Mouse (Mus musculus) olfactory bulb, adult 2 months (tissue): ENCODE data around the gene Celsr2. TPM values are rescaled to one million over a fixed set of nuclear protein-coding genes. Genes with fewer than 3 reads are reported as not detected.

Experiments
- H3K27ac ChIP-seq: fragments of 200-500 bp; 2 replicates; pipeline ENCODE4 v1.5.1; 2012; ENCODE audit warnings: low read depth, low read length; ENCODE audit not compliant: insufficient read depth
- H3K4me1 ChIP-seq: fragments of 200-500 bp; 2 replicates; pipeline ENCODE4 v1.6.1; 2012; ENCODE audit warnings: low read length; ENCODE audit not compliant: control insufficient read depth, insufficient read depth
- H3K4me3 ChIP-seq: fragments of 200-500 bp; 2 replicates; pipeline ENCODE4 v1.5.1; 2012; ENCODE audit warnings: mild to moderate bottlenecking, low read depth, low read length, moderate library complexity; ENCODE audit not compliant: insufficient read depth
- CTCF ChIP-seq: fragments of 200-500 bp; IDR thresholded peaks from 2 replicates; pipeline ENCODE4 v1.5.1; 2012; ENCODE audit warnings: low read depth, mild to moderate bottlenecking, low read length, moderate library complexity; ENCODE audit not compliant: insufficient read depth
- POLR2A ChIP-seq: fragments of 200-500 bp; IDR thresholded peaks from 2 replicates; pipeline ENCODE4 v1.6.1; 2012; ENCODE audit warnings: mild to moderate bottlenecking, low read depth, low read length, moderate library complexity; ENCODE audit not compliant: insufficient read depth
- WGBS: fragments of 180-500 bp; shearing (Covaris S2); methylation state at CpG from one replicate; pipeline ENCODE4 v1.1.7; 2018; 5-methylcytosine and 5-hydroxymethylcytosine counted together
- polyA plus RNA-seq: library from polyadenylated mRNA; stranded (reverse); fragments of >200 nt; gene quantifications from 2 replicates; pipeline ENCODE4 v1.2.4, GENCODE M21; 2012; ENCODE audit warnings: low replicate concordance; ENCODE audit not compliant: missing spikeins, insufficient read depth, insufficient read length

Celsr2 gene
- polyA plus RNA-seq, 1 experiment, result not detected

DNA sequence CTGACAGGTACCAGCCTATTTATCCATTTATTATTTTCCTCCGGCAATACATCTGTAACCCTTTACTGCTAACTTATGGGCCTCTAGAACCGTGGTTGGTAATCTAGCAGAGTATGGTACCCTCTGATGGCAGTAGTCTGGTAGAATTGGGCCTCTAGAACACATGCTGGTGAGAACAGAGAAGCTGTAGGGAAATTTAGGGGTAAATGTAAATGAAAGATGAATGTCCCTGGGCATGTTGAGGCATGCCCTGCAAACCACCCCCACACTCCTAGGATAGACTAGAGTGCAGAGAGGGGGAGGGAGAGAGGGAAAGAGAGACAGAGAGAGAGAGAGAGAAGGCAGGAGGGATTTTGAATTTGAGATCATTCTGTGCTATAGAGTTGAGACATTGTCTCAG lies 30.9 kb downstream of the Celsr2 start:
- H3K4me3 ChIP-seq, result no peak overlapping the region
- peaks cover 6% of the 10 kb centered on the region for H3K4me1 ChIP-seq
- 34% methylated on average over 2 of the region's 2 CpGs for WGBS

DNA sequence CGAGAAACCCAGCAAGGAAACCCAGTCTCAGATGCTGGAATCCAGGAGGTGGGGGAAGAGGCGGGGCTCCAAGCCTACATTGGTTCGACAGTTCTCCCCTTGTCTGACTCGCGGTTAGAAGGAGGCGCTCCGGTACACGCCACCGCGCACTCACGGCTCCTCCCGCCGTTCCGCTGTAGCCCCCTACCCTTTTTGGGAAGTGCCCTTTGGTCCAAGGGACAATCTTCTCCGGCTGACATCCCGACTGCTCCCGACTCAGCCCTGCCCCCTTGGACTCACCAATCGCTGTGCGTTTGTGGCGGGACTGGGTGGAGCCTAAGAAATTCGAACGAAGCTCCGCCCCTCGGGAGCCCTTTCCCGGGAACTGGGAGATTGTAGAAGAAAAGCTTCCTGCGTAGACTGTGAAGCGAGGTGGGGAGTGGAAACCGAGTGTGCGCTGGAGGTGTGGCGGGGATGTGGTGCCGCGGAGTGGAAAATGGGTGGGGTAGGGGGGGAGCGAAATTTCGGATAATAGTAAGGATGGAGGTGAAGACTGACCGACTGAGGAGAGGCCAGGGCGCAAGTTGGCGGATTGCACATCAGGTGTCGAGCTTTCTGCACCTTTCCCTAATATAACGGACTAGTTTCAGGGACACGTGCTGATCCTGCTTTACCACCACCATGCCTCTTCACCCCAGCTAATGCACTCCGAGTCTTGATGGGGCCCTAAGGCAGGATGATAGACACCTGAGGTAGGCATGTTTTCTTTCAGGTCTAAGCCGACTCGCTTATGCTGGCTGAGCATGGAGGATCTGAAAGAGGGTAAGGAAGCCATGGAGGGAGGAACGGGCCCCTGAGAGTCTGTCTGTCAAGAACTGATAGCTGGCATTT lies 31.6 kb downstream of the Celsr2 start, which contains the start of gene Psrc1:
Psrc1 (plus strand) TSS at position 355 of the 870 bp plus-strand sequence.
- H3K27ac ChIP-seq, result no peak within 1 kb of the TSS
- TF ChIP-seq CTCF, result no peak
- TF ChIP-seq POLR2A, result no peak
- 2% methylated on average over 44 of the region's 44 CpGs for WGBS
- H3K4me3 ChIP-seq, result peak within 1 kb of the TSS; percentile 85
- peaks cover 5% of the 10 kb centered on the region for H3K4me1 ChIP-seq

More for the DNA sequence above, 30.9 kb downstream of the Celsr2 start:
- TF ChIP-seq CTCF, result no peak
- TF ChIP-seq POLR2A, result no peak
- H3K27ac ChIP-seq, result no peak overlapping the region

DNA sequence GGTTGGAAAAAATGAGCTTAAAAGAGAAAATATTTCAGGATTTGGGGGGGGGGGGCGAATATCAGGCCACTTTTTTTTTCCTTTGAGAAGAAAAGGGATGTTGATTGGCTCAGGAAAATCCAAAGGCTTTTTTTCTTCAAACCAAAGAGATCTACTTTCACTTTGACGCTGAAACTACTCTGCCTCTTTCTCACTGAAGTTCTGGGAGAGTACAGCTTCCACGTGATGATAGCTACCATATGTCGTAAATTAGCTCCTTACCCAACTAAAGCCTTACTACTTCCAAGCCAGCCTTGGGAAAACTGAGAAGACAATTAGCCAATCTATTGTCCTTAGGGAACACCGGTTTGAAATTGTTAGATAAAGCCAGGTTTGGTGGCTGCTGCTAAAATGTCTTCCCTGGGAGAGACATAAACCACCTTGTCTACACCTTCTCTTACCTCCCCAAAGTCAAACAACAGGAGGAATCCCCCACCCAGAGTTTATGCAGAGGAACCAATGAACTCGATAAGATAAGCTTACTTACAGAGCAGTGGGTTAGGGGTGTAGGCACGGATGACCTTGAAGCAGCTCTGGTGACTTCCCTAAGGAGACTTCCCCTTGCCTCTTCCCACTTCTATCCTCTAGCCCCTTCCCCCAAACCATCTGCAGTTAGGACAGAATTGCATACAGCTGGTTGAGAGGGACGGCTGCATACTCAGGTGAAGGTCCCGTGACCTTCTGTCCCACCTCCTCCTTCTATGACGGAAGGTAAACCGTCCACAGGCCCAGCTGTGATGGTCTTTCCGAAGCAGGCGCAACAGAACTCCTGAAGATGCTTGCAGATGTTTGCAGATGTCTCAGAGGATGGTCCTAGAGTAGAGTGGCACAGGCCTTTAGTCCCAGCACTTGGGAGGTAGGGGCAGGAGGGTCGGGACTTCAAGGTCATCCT lies 33.1 kb downstream of the Celsr2 start:
- no peak overlapping the region for H3K27ac ChIP-seq
- peaks cover 5% of the 10 kb centered on the region for H3K4me1 ChIP-seq
- WGBS, result 83% methylated on average over 14 of the region's 14 CpGs
- TF ChIP-seq POLR2A, result no peak
- TF ChIP-seq CTCF, result no peak
- H3K4me3 ChIP-seq, result no peak overlapping the region

DNA sequence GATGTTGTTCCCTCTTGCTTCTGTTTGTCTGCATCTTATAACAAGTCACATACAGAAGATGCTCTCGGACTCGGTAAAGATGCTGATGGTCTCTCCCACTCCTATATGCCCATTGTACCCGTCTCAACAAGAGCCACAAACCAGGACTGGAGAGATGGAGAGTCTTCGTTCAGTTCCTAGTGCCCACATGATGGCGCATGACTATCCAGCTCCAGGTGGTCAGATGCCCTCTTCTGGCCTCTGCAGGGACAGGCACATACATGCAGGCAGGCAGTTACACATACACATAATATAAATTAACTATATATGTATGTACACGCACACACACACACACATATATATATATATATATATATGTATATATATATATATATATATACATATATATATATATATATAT lies 34.7 kb downstream of the Celsr2 start:
- TF ChIP-seq POLR2A, result no peak
- no peak for TF ChIP-seq CTCF
- 82% methylated on average over 6 of the region's 6 CpGs for WGBS
- Histone ChIP-seq H3K4me1 (peaks cover 5% of the 10 kb centered on the region), H3K27ac (no peak overlapping the region), H3K4me3 (no peak overlapping the region)

DNA sequence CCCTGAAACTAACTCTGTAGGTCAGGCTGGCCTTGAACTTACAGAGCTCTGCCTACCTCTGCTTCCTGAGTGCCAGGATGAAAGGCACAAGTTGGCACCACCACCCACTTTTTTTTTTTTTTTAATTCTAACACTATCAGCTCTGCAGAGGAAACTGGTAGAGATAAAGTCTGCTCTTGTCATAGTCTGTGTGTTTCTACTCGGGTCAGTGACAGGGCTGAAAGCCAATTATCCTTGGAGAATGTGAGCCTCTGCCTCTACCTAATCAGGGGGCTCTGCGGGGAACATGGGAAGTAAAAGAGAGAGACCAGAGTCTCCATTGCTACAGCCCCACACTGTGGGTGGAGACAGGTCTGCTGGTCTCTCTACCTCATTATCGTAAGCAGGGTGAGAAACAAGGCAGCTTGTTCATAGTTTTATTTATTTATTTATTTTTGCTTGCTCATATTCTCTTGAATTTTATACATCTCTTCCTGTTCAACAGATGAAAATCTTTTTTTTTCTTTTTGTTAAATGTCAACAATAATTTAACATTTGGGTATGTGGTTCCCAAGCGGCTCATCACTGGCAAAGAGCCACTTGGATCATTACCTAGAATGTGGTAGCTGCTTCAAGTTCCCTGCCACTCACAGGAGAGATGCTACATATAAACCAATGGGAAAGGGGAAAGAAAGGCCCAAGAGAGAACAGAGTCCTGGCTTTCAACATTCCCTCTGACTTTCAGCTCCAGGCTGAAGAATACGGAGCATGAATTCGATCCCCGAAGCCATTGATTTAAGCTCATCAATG lies 36.3 kb downstream of the Celsr2 start:
- H3K27ac ChIP-seq, result no peak overlapping the region
- H3K4me3 ChIP-seq, result no peak overlapping the region
- TF ChIP-seq CTCF (no peak), POLR2A (no peak)
- H3K4me1 ChIP-seq, result peaks cover 4% of the 10 kb centered on the region
- 81% methylated on average over 7 of the region's 7 CpGs for WGBS

DNA sequence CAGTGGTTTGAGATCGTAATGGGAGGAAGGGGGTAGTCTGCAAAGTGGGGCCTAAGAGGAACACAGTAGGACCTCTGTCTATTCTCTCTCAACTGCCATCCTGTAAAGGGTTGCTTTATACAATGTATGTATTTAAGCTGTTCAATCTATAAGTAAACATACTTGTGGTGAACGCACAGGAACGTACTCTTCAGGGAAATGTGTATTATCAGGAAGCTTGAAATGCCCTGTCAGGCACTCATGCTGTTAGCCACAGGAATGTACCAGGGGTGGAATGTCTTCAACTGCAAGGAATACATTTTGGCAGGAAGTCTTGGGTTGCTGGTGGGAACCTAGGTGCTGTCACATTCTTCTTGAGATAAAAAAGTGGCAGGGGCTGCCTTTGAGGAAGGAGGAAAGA lies 42.7 kb downstream of the Celsr2 start:
- Histone ChIP-seq H3K4me3 (no peak overlapping the region), H3K4me1 (no peaks in the 10 kb centered on the region), H3K27ac (no peak overlapping the region)
- TF ChIP-seq POLR2A (no peak), CTCF (no peak)
- 83% methylated on average over 3 of the region's 3 CpGs for WGBS

DNA sequence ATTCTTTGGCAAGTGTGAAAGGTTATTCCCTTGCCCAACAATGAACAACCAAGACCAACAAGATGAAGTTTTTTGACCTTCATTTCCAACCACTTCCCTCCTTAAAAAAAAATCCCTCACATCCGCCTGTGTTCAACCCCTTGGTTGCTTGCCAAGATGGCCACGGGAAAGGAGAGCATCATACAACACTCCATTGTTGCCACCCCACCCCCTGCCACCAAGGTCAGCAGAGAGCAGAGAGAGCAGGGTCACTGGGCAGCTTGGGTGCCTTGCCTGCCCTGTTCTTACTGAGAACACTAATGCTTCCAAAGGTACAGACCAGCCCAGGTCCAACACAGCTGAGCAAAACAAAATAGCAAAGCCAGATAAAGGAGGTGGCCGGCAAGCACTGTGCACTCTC lies 43.1 kb downstream of the Celsr2 start:
- TF ChIP-seq CTCF, result no peak
- TF ChIP-seq POLR2A, result no peak
- Histone ChIP-seq H3K27ac (no peak overlapping the region), H3K4me3 (no peak overlapping the region), H3K4me1 (peaks cover 1% of the 10 kb centered on the region; the same call in 1 of the 2 replicates)
- WGBS, result 41% methylated on average over 3 of the region's 3 CpGs

DNA sequence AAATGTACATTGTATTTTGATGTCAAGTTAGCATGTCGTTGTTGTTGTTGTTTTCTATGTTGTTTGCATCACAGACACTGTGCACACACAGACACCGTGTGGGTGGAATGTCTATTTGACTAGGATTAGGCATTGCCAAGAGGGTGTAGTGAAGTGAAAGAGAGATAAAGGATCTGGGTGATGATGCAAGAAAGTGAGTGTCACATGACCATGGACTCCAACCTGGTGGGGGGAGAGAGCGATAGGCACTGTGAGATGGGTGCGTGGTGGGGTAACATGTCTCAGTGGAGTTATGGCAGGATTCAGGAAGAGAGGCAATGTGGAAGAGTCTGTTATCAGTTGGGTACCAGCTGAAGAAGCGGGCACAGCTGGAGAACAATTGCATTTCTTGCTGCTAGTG lies 46.6 kb downstream of the Celsr2 start:
- 47% methylated on average over 5 of the region's 5 CpGs for WGBS

More for the DNA sequence above, 46.6 kb downstream of the Celsr2 start:
- no peak overlapping the region for H3K4me3 ChIP-seq
- H3K4me1 ChIP-seq, result peaks cover 10% of the 10 kb centered on the region
- TF ChIP-seq POLR2A (no peak), CTCF (no peak)
- no peak overlapping the region for H3K27ac ChIP-seq
